Mouse (Mus musculus) kidney, postnatal 0 days (tissue): Measurements from ENCODE around the gene Hc. TPM values are rescaled to one million over a fixed set of nuclear protein-coding genes. Genes with fewer than 3 reads are reported as not detected.

Source experiments
- ATAC-seq: fragments of 200-750 bp; cut with Nextera tagmentation; replicated peaks from 2 replicates; pipeline ENCODE4 v1.8.0; 2017; ENCODE audit warnings: low read depth, moderate number of reproducible peaks, moderate TSS enrichment, moderate library complexity; ENCODE audit not compliant: low FRiP score
- DNase-seq: peaks from one replicate; pipeline ENCODE4 v3.0.0-alpha.2; 2016; ENCODE audit warnings: low spot score
- H3K27ac ChIP-seq: fragments of 300-500 bp; sonication (generic); 2 replicates; pipeline ENCODE4 v1.5.1; 2014; ENCODE audit warnings: mild to moderate bottlenecking
- H3K27me3 ChIP-seq: fragments of 300-500 bp; sonication (generic); 2 replicates; pipeline ENCODE4 v1.6.1; 2014; ENCODE audit warnings: low read length, mixed read lengths; ENCODE audit not compliant: insufficient read depth
- H3K36me3 ChIP-seq: fragments of 300-500 bp; sonication (generic); 2 replicates; pipeline ENCODE4 v1.6.1; 2014; ENCODE audit warnings: low read length, mixed read lengths; ENCODE audit not compliant: insufficient read depth
- H3K4me1 ChIP-seq: fragments of 300-500 bp; sonication (generic); replicated peaks from 2 replicates; pipeline ENCODE4 v1.6.1; 2014; ENCODE audit warnings: antibody characterized with exemption, low read length, mixed read lengths; ENCODE audit not compliant: insufficient read depth
- H3K4me2 ChIP-seq: fragments of 300-500 bp; sonication (generic); 2 replicates; pipeline ENCODE4 v1.6.1; 2014; ENCODE audit warnings: mild to moderate bottlenecking, low read length, moderate library complexity, mixed read lengths
- H3K4me3 ChIP-seq: fragments of 300-500 bp; sonication (generic); replicated peaks from 2 replicates; pipeline ENCODE4 v1.5.1; 2014; ENCODE audit warnings: low read depth, low read length
- H3K9ac ChIP-seq: fragments of 300-500 bp; sonication (generic); 2 replicates; pipeline ENCODE4 v1.6.1; 2014; ENCODE audit warnings: low read depth, low read length
- H3K9me3 ChIP-seq: fragments of 300-500 bp; sonication (generic); replicated peaks from 2 replicates; pipeline ENCODE4 v1.6.1; 2016; ENCODE audit warnings: low read length, inconsistent platforms, mixed read lengths
- CTCF ChIP-seq: IDR thresholded peaks from 2 replicates; pipeline ENCODE4 v1.5.1; 2016; ENCODE audit warnings: antibody characterized with exemption, low read depth, mild to moderate bottlenecking, moderate library complexity
- WGBS: fragments of 180-500 bp; shearing (Covaris S2); extraction: QIAGEN DNeasy Blood & Tissue Kit; methylation state at CpG from one replicate; pipeline ENCODE4 v1.1.7; 2014; 5-methylcytosine and 5-hydroxymethylcytosine counted together
- polyA plus RNA-seq: library from polyadenylated mRNA; unstranded; fragments of >200 nt; fragmentation: Nextera tagmentation; extraction: Ambion mirVana; gene quantifications from 2 replicates; pipeline ENCODE4 v1.2.1, GENCODE M21; 2015

Hc gene
- polyA plus RNA-seq, 1 experiment from 2014 or later: 0.16 TPM

- Histone ChIP-seq H3K9me3 (no peaks in the 10 kb centered on the region), H3K4me2 (no peak overlapping the region), H3K36me3 (no peaks in the 10 kb centered on the region), H3K4me1 (no peaks in the 10 kb centered on the region), H3K27ac (no peak overlapping the region), H3K27me3 (no peaks in the 10 kb centered on the region), H3K9ac (no peak overlapping the region), H3K4me3 (no peak overlapping the region)
- TF ChIP-seq CTCF: no peak
- no peak for DNase-seq
- ATAC-seq: no peak
- WGBS: 80% methylated on average over 6 of the region's 6 CpGs
Observed at GRCm38 (mm10) chr2:34976447-34976846, 84.8 kb downstream of the Hc start.

- no peak for TF ChIP-seq CTCF
- WGBS: 69% methylated on average over 8 of the region's 8 CpGs
- no peak for ATAC-seq
Observed at GRCm38 (mm10) chr2:34973087-34973486, 88.2 kb downstream of the Hc start.

GRCm38 (mm10) chr2:34971080-34971888 lies 90.0 kb downstream of the Hc start:
- WGBS: 34% methylated on average over 11 of the region's 11 CpGs
- ATAC-seq (no peak; the same call in 1 of the 2 replicates), DNase-seq (peak; percentile 70)
- no peaks in the 10 kb centered on the region for H3K4me1 ChIP-seq
- H3K27me3 ChIP-seq: no peaks in the 10 kb centered on the region
- H3K4me2 ChIP-seq: no peak overlapping the region
- H3K36me3 ChIP-seq: no peaks in the 10 kb centered on the region
- no peak overlapping the region for H3K4me3 ChIP-seq
- no peaks in the 10 kb centered on the region for H3K9me3 ChIP-seq
- no peak overlapping the region for H3K9ac ChIP-seq
- 0 out of 2 replicates have a peak overlapping the region, but pooled peaks have one; percentile 13 for H3K27ac ChIP-seq
- no peak for TF ChIP-seq CTCF

More at GRCm38 (mm10) chr2:34973087-34973486, 88.2 kb downstream of the Hc start:
- no peaks in the 10 kb centered on the region for H3K9me3 ChIP-seq
- no peaks in the 10 kb centered on the region for H3K27me3 ChIP-seq
- no peaks in the 10 kb centered on the region for H3K4me1 ChIP-seq
- no peak overlapping the region for H3K27ac ChIP-seq
- H3K4me3 ChIP-seq: no peak overlapping the region
- H3K36me3 ChIP-seq: no peaks in the 10 kb centered on the region
- DNase-seq: no peak
- no peak overlapping the region for H3K9ac ChIP-seq
- no peak overlapping the region for H3K4me2 ChIP-seq

GRCm38 (mm10) chr2:34970092-34970750 lies 91.0 kb downstream of the Hc start:
- 31% methylated on average over 9 of the region's 9 CpGs for WGBS
- peak; percentile 87 for TF ChIP-seq CTCF
- ATAC-seq: no peak

GRCm38 (mm10) chr2:34969166-34969565 lies 92.1 kb downstream of the Hc start:
- no peaks in the 10 kb centered on the region for H3K27me3 ChIP-seq
- no peak overlapping the region for H3K27ac ChIP-seq
- no peak for DNase-seq
- ATAC-seq: no peak
- H3K9ac ChIP-seq: no peak overlapping the region
- no peaks in the 10 kb centered on the region for H3K36me3 ChIP-seq
- peaks cover 11% of the 10 kb centered on the region; the same call in 1 of the 2 replicates for H3K4me1 ChIP-seq
- H3K4me2 ChIP-seq: no peak overlapping the region
- WGBS: 74% methylated on average over 7 of the region's 7 CpGs
- no peak overlapping the region for H3K4me3 ChIP-seq
- H3K9me3 ChIP-seq: no peaks in the 10 kb centered on the region
- no peak for TF ChIP-seq CTCF

More at GRCm38 (mm10) chr2:34970092-34970750, 91.0 kb downstream of the Hc start:
- Histone ChIP-seq H3K9ac (no peak overlapping the region), H3K36me3 (no peaks in the 10 kb centered on the region), H3K27me3 (no peaks in the 10 kb centered on the region), H3K4me3 (no peak overlapping the region), H3K4me1 (peaks cover 4% of the 10 kb centered on the region; the same call in 1 of the 2 replicates), H3K27ac (no peak overlapping the region), H3K9me3 (no peaks in the 10 kb centered on the region), H3K4me2 (no peak overlapping the region)
- DNase-seq: peak; percentile 81

- H3K4me2 ChIP-seq: no peak overlapping the region
- 86% methylated on average over 8 of the region's 8 CpGs for WGBS
- no peak for TF ChIP-seq CTCF
Observed at GRCm38 (mm10) chr2:34966243-34966934, 94.8 kb downstream of the Hc start.

More at GRCm38 (mm10) chr2:34966243-34966934, 94.8 kb downstream of the Hc start:
- ATAC-seq (no peak), DNase-seq (no peak)
- Histone ChIP-seq H3K36me3 (no peaks in the 10 kb centered on the region), H3K4me1 (peaks cover 11% of the 10 kb centered on the region; the same call in 1 of the 2 replicates), H3K9ac (no peak overlapping the region), H3K9me3 (no peaks in the 10 kb centered on the region), H3K4me3 (no peak overlapping the region), H3K27me3 (no peaks in the 10 kb centered on the region), H3K27ac (no peak overlapping the region)
